Mouse (Mus musculus) testis, adult 2 months (tissue): ENCODE results near the gene Slco4a1.

ENCODE experiments used
- CTCF ChIP-seq: fragments of 200-500 bp; IDR thresholded peaks from 2 replicates; pipeline ENCODE4 v1.5.1; 2012; ENCODE audit warnings: low read depth, mild to moderate bottlenecking, inconsistent platforms, low read length, moderate library complexity; ENCODE audit not compliant: control insufficient read depth, insufficient read depth, insufficient replicate concordance
- POLR2A ChIP-seq: fragments of 200-500 bp; IDR thresholded peaks from 2 replicates; pipeline ENCODE4 v1.6.1; 2012; ENCODE audit warnings: low read depth, mild to moderate bottlenecking, inconsistent platforms, low read length, moderate library complexity; ENCODE audit not compliant: control insufficient read depth

DNA sequence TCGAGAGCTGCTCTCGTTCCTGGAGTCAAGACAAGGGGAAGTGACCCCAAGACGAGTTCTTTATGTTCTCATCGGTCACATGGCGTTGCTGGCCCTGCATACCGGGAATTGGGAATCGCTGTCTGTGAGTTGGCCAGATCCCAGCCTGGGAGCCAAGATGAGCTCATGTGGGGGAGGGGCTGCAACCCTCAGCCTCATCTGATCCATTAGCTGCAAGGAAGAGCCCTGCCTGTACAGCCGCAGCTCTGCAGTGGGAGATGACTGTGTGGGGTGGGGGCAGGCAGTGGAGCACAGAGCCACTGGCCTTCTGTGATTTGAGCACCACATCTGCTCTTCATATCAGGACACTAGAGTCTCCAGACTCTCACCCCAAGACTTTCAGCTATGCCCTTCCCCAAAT, 45.6 kb upstream of the Slco4a1 start:
- TF ChIP-seq CTCF (no peak), POLR2A (no peak)
